Mouse (Mus musculus): ENCODE results near the gene Cntn2. TPM values are rescaled to one million over a fixed set of nuclear protein-coding genes. Genes with fewer than 3 reads are reported as not detected.

Cntn2 gene
- polyA plus RNA-seq (2016; fragmentation: Nextera tagmentation; extraction: Ambion mirVana), result 2.8 and 5.5 TPM in 2 replicates

DNA sequence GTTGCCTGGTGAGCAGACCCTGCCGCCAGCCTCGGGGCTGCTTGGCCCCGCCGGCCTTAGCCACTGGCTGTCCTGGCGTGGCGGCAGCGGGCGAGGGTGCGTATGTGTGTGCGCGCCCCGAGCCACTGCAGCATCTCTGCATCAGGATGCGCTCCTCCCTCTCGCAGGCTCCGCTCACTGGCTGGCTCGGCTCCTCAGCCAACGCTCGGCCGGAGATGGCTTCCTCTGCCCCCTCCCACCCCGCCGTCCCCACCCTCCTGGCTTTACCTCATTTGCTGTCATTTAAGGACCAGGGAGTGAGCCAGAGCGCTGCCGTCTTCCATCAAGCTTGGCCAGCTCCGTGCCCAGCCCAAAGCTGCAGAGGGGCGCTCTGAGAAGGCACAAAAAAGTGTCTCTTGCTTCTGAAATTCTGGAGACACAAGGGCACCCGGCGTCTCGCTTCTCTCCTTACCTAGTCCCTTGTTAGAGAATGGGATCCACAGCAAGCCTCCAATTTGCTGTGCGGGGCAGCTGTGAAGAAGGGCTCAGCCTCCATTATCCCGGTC is at the start of gene Cntn2:
Gene Cntn2, minus strand, starts transcription at position 495 of the 545 bp plus-strand sequence.
- peak within 1 kb of the TSS; percentile 53; the same call in 1 of the 2 replicates for H3K27ac ChIP-seq
- H3K4me1 ChIP-seq, result peaks cover 37% of the 10 kb centered on the region
- peak; percentile 45 for DNase-seq (ENCODE audit: extremely low spot score, low spot score)
- H3K36me3 ChIP-seq (replicated peaks), result no peaks in the 10 kb centered on the region
- peaks cover 85% of the 10 kb centered on the region for H3K27me3 ChIP-seq (ENCODE audit: poor library complexity, severe bottlenecking)
- WGBS, result 1% methylated on average over 30 of the region's 30 CpGs
- peak within 1 kb of the TSS; percentile 51 for H3K4me3 ChIP-seq
- H3K9me3 ChIP-seq, result no peaks in the 10 kb centered on the region

DNA sequence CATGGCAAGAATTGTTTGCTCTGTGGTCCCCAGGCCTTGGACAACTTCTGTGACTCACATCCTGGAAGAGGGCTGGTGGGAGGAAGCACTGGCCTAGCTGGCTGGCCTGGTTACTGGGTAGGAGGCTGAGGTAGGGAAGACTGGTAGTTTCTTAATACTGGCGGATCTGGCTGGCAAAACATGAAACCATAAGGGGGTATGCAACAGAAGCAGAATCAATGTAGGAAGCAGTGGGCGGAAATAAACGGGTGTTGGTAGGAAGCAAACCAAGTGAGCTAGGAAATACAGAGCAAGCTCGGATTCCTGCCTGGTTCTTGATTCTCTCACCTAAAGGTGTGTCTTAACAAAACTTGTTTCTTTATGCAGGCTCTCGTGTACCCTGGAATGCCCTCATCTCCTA is 49.1 kb upstream of the Cntn2 start:
- Histone ChIP-seq H3K27ac (no peak overlapping the region), H3K4me1 (peaks cover 32% of the 10 kb centered on the region), H3K36me3 (replicated peaks) (no peaks in the 10 kb centered on the region), H3K9me3 (no peaks in the 10 kb centered on the region), H3K27me3 (ENCODE audit: poor library complexity, severe bottlenecking) (0 out of 2 replicates have a peak, but pooled peaks cover 12% of the 10 kb centered on the region), H3K4me3 (no peak overlapping the region)
- WGBS, result 86% methylated on average over 5 of the region's 5 CpGs
- no peak for DNase-seq (ENCODE audit: extremely low spot score, low spot score)

DNA sequence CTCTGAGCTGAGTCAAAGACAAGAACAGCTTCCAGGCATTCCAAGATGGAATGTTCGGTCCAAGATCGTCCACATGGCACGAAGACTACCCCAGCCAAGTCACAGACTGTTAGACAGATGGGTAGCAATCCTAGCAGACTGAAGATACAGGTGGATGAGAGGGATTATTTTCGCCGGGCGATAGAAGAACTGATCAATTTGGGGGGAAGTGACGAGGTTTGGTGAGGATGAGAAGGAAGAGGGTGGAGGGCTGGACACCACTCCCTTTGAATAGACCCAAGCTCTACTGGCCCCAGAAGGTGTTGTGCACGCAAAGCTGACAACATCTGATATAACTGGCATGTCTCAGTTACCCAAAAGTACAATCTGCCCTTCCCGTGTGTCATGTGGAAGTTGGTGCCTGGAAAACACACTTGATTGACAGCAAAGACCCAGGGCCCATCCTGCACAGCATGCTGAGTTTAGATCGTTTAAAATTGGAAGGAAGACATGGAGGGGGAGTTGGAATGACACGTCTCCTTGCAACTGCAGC is 48.4 kb upstream of the Cntn2 start:
- H3K4me3 ChIP-seq, result no peak overlapping the region
- WGBS, result 88% methylated on average over 11 of the region's 11 CpGs

DNA sequence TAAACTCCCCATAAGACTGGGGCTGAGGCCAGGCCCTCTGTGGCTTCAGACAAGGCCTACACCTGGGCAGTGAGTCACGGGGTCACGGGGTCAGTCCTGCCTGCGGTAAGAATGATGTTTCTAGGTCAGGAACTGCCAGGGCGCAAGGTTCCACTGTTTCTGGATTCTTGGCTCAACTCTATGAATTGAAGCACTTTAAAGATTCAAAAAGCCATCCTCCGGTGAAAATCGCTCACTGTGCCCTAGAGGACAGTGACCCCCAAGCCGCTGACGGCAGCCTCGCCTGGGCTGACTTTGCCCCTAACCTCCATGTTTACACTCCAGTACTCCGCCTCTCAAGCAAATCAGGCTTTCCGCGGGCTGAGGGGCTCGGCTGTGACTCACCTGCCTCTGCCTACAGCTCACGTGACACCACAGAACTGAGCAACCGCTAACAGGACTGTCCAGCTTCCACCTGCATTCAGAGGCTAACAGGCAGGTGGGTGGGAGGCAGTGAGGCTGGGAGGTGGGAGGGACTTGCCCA is 43.7 kb upstream of the Cntn2 start:
- Histone ChIP-seq H3K4me3 (no peak overlapping the region), H3K4me1 (peaks cover 57% of the 10 kb centered on the region), H3K27me3 (ENCODE audit: poor library complexity, severe bottlenecking) (no peaks in the 10 kb centered on the region), H3K9me3 (no peaks in the 10 kb centered on the region), H3K27ac (no peak overlapping the region; the same call in 1 of the 2 replicates), H3K36me3 (replicated peaks) (no peaks in the 10 kb centered on the region)
- DNase-seq (ENCODE audit: extremely low spot score, low spot score), result no peak
- 49% methylated on average over 15 of the region's 15 CpGs for WGBS

More for the DNA sequence above, 48.4 kb upstream of the Cntn2 start:
- DNase-seq (ENCODE audit: extremely low spot score, low spot score), result no peak
- Histone ChIP-seq H3K9me3 (no peaks in the 10 kb centered on the region), H3K36me3 (replicated peaks) (no peaks in the 10 kb centered on the region), H3K4me1 (peaks cover 37% of the 10 kb centered on the region), H3K27me3 (ENCODE audit: poor library complexity, severe bottlenecking) (0 out of 2 replicates have a peak, but pooled peaks cover 6% of the 10 kb centered on the region), H3K27ac (no peak overlapping the region)

DNA sequence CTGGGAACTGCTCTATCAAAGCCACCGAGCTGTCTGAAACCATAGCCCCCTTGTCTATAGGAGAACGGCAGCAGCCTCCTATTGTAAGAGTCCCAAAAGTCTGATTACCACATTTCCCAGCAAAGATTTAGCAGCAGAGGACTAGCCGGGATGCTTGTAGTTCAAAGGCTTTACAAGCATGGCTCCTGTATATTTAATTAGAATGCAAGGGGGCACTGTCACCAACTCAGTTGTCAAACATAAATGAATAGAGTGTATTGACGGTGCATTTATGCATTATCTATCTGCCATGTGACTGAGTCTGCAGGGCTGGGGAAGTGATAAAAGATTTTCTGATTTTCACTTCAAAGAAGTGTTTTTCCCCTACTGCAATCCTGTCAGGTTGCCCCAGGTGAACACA is 42.3 kb upstream of the Cntn2 start:
- Histone ChIP-seq H3K27ac (peak overlapping the region; percentile 70; the same call in 1 of the 2 replicates), H3K4me3 (no peak overlapping the region), H3K4me1 (peaks cover 70% of the 10 kb centered on the region), H3K9me3 (no peaks in the 10 kb centered on the region), H3K27me3 (ENCODE audit: poor library complexity, severe bottlenecking) (no peaks in the 10 kb centered on the region), H3K36me3 (replicated peaks) (no peaks in the 10 kb centered on the region)
- WGBS, result 62% methylated on average over 4 of the region's 4 CpGs
- no peak for DNase-seq (ENCODE audit: extremely low spot score, low spot score)

DNA sequence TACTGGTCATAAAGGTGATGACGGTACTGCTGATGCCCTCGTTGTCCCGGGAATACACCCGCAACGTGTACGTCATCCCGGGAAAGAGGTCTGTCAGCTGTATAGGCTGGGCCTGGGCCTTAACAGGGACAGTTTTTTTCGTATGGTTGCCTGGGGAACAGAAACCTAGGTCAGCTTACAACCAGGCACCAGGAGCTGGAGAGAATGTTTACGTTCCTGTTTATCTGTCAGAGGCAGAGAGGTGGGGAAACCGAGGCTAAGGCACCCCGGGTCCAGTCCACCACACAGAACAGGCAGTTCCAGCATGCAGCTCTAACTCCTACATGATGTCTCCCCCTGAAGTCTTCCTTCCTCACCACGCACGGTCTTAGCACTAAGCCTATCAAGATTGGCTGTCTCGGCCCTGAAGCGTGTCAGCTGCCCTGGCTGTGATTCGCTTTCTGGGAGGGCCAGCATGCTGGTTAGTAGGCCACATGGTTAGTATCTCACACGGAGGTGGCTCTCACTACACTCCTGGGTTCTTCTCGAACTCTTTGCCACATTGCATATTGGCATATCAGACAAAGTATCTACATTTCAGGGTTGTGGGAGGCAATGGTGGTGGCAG is 40.0 kb upstream of the Cntn2 start:
- peaks cover 86% of the 10 kb centered on the region for H3K4me1 ChIP-seq
- H3K4me3 ChIP-seq, result 0 out of 2 replicates have a peak overlapping the region, but pooled peaks have one; percentile 21
- 87% methylated on average over 18 of the region's 18 CpGs for WGBS
- DNase-seq (ENCODE audit: extremely low spot score, low spot score), result no peak
- no peaks in the 10 kb centered on the region for H3K27me3 ChIP-seq (ENCODE audit: poor library complexity, severe bottlenecking)
- no peaks in the 10 kb centered on the region for H3K9me3 ChIP-seq
- no peaks in the 10 kb centered on the region for H3K36me3 ChIP-seq (replicated peaks)
- H3K27ac ChIP-seq, result peak overlapping the region; percentile 84

DNA sequence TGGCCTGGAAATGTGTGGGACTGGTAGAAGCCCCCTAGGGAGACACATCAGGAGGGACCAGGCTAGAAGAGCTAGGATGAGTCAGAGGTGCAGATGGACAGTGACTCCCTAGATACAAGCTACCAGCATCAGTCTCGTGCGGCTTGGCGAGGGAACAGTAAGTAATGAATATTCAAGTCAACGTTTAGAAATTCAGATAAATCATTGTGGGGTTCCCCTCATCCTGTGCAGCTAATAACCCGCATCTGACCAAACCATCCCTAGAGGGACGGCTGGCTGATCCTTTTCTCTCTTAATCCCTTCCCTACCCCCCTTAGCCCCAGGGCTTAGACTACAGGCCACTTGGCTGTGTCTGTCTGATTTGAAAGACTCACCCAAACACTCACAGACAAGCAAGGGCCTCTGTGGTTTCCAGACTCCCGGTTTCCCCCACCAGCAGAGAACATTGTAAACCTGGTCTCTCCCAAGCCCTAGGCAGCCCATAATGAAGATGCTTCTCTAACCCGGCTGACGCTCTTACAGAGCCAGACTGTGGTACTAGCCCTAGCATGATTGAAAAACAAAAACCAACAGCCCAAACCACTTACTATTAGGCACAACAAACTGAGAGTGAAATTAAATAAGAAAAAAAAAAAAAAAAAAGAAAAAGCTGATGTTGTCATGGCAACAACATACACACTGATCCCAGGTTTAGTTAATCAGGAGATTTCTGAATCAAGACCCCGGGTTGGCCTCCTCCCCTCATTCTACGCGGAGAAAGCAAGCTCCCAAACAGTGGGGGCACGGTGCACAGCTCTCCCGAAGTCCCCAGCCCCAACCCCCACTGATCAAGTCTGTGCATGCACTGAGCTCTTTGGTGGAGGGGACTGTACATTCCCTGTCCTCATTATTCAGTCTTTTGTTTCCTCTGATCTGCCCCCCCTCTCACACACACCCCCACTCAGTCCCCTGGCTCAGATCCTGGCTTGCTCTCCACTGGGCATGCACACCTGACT is 39.1 kb upstream of the Cntn2 start:
- Histone ChIP-seq H3K9me3 (no peaks in the 10 kb centered on the region), H3K4me1 (peaks cover 81% of the 10 kb centered on the region), H3K4me3 (peak overlapping the region; percentile 21; the same call in 1 of the 2 replicates), H3K36me3 (replicated peaks) (no peaks in the 10 kb centered on the region), H3K27me3 (ENCODE audit: poor library complexity, severe bottlenecking) (no peaks in the 10 kb centered on the region), H3K27ac (peak overlapping the region; percentile 84)
- 26% methylated on average over 14 of the region's 14 CpGs for WGBS
- peak; percentile 49 for DNase-seq (ENCODE audit: extremely low spot score, low spot score)

DNA sequence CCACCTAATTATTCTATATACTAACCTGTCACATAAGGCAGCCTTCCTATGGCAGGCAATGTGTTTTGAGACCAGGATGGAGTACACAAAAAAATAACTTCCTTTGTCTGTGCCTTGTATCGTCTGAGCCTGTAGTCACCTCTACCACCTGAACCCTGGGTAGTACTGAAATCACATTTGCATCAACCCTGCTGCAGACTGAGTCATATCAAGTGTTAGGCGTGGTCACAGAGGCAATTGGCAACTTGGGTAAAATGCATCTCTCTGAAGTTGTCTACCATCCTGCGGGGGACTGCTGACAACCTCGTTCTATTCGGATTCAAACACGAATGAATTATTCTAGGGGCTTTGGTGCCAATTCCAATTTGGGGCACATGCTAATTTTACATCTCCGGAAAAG is 37.0 kb upstream of the Cntn2 start:
- Histone ChIP-seq H3K9me3 (no peaks in the 10 kb centered on the region), H3K36me3 (replicated peaks) (no peaks in the 10 kb centered on the region), H3K4me3 (no peak overlapping the region), H3K27ac (peak overlapping the region; percentile 22; the same call in 1 of the 2 replicates), H3K27me3 (ENCODE audit: poor library complexity, severe bottlenecking) (no peaks in the 10 kb centered on the region), H3K4me1 (peaks cover 63% of the 10 kb centered on the region)
- DNase-seq (ENCODE audit: extremely low spot score, low spot score), result no peak
- 94% methylated on average over 7 of the region's 7 CpGs for WGBS

DNA sequence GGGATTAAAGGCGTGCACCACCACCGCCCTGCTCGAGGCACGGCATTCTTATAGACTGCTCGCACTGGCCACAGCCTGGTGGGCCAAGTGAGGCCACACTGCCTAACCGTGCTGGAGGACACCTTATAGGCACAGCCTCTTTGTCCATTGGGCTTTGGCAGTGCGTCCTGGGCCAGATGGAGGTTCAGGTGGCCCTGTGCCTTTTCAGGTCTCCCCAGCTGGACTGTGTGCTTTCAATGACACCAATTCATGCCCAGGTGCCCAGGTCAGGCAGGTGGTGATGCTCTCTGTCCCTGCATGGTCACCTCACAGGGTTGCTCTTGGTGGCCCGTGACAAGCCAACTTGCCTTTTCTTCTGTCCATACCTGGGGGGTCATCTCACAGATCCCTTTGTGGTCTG is 33.8 kb upstream of the Cntn2 start:
- Histone ChIP-seq H3K27me3 (ENCODE audit: poor library complexity, severe bottlenecking) (no peaks in the 10 kb centered on the region), H3K4me1 (peaks cover 33% of the 10 kb centered on the region), H3K4me3 (no peak overlapping the region), H3K9me3 (no peaks in the 10 kb centered on the region), H3K27ac (no peak overlapping the region), H3K36me3 (replicated peaks) (no peaks in the 10 kb centered on the region)
- 96% methylated on average over 8 of the region's 8 CpGs for WGBS
- DNase-seq (ENCODE audit: extremely low spot score, low spot score), result no peak

DNA sequence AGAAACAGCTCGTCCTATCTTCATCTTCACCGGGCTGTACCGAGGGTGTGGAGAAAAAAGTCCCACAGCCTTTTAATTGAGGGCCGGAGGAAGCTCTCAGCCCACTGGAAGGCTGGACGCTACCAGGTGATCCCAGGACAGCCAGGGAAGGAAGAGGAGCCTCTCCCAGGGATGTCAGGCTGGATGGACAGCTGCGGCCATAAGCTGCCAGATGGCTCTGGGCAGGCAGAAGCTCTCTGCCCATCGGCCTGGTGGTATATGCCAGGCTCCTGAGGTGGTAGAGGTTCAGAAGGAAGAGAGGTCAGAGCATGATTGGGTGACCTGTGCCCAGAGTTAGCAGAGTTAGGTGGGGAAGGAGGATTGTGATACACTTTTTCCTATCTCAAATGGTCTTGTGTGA is 29.8 kb upstream of the Cntn2 start:
- Histone ChIP-seq H3K4me1 (peaks cover 3% of the 10 kb centered on the region; the same call in 1 of the 2 replicates), H3K4me3 (no peak overlapping the region), H3K36me3 (replicated peaks) (no peaks in the 10 kb centered on the region), H3K27ac (0 out of 2 replicates have a peak overlapping the region, but pooled peaks have one; percentile 9), H3K9me3 (no peaks in the 10 kb centered on the region), H3K27me3 (ENCODE audit: poor library complexity, severe bottlenecking) (no peaks in the 10 kb centered on the region)
- no peak for DNase-seq (ENCODE audit: extremely low spot score, low spot score)
- WGBS, result 94% methylated on average over 7 of the region's 7 CpGs

DNA sequence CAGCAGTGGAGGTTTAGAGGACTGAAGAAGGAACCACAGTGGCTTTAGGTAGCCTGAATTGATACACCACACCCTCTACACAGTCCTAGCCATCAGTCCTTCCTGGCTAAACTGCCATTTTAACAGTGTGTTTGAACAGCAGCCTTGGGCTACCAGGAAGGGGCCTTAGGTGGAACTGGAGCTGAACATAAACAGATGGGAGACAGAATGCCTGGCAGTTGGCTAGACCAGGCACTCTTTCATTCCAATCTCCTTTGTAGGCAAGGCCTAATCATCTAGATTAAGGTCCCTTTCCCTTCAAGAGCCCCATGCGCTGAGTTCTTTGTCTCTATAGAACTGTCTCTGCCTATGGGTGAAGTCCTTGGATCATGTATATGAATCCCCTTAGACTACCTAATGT is 28.6 kb upstream of the Cntn2 start:
- WGBS, result 95% methylated on average over 1 of the region's 1 CpGs
- H3K27ac ChIP-seq, result no peak overlapping the region
- H3K9me3 ChIP-seq, result no peaks in the 10 kb centered on the region

DNA sequence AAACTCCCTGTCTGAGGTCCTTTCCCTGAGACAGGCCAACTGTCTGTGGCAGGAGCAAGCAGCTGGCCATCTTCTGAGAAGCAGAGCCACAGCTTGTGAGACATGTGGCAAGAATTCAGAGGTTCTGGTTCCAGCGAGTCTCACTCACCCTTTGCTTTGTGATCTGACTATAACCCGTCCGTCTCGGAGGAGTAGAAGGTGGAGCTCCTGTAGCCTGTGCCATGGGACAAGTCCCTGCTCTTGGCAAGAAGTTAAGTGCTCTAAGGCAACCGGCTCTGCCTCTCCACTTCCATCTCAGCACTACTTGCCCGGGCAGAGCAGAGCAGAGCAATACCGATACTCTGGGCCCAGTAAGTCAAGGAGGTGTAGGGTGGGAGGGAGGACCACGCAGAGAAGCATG is 27.9 kb upstream of the Cntn2 start:
- H3K4me3 ChIP-seq, result no peak overlapping the region
- H3K4me1 ChIP-seq, result 0 out of 2 replicates have a peak, but pooled peaks cover 3% of the 10 kb centered on the region
- no peaks in the 10 kb centered on the region for H3K36me3 ChIP-seq (replicated peaks)
- DNase-seq (ENCODE audit: extremely low spot score, low spot score), result no peak
- WGBS, result 90% methylated on average over 8 of the region's 8 CpGs
- no peaks in the 10 kb centered on the region for H3K9me3 ChIP-seq
- 0 out of 2 replicates have a peak overlapping the region, but pooled peaks have one; percentile 4 for H3K27ac ChIP-seq
- no peaks in the 10 kb centered on the region; the same call in 1 of the 2 replicates for H3K27me3 ChIP-seq (ENCODE audit: poor library complexity, severe bottlenecking)

More for the DNA sequence above, 28.6 kb upstream of the Cntn2 start:
- DNase-seq (ENCODE audit: extremely low spot score, low spot score), result no peak
- Histone ChIP-seq H3K4me3 (no peak overlapping the region), H3K36me3 (replicated peaks) (no peaks in the 10 kb centered on the region), H3K27me3 (ENCODE audit: poor library complexity, severe bottlenecking) (no peaks in the 10 kb centered on the region), H3K4me1 (peaks cover 6% of the 10 kb centered on the region; the same call in 1 of the 2 replicates)
